Mouse (Mus musculus): ENCODE measurements at regions not wholly inside any gene's neighbourhood (a gene's known extent, or its start where the extent isn't known, plus 50 kb on each side); places are given as distances from the start of the nearest gene placed in this dataset.

- no peak for ATAC-seq (ENCODE audit: insufficient read depth)
- Histone ChIP-seq H3K27ac (no peak overlapping the region), H3K4me1 (replicated peaks; ENCODE audit: control insufficient read depth in 2 of 2, insufficient read depth in 2 of 2, low read length in 1 of 2) (no peaks in the 10 kb centered on the region)
These were observed 74.2 kb upstream of the Dhx40 start for GRCm38 (mm10) chr11:86881710-86882109.

GRCm38 (mm10) chr11:86879356-86879905 is 71.9 kb upstream of the Dhx40 start:
- Histone ChIP-seq H3K9me3 (ENCODE audit: control insufficient read depth, low read length) (no peaks in the 10 kb centered on the region), H3K36me3 (replicated peaks; ENCODE audit: control insufficient read depth, insufficient read depth, low read depth) (no peaks in the 10 kb centered on the region), H3K27ac (no peak overlapping the region), H3K4me2 (ENCODE audit: low read depth) (no peak overlapping the region), H3K4me1 (replicated peaks; ENCODE audit: control insufficient read depth in 2 of 2, insufficient read depth in 2 of 2, low read length in 1 of 2) (no peaks in the 10 kb centered on the region), H3K4me3 (ENCODE audit: insufficient read depth in 1 of 2, low read depth in 2 of 2, low read length in 2 of 2) (no peak overlapping the region), H3K9ac (replicated peaks) (no peak overlapping the region), H3K27me3 (ENCODE audit: control insufficient read depth, insufficient read depth, low read length) (no peaks in the 10 kb centered on the region)
- TF ChIP-seq CTCF (IDR thresholded peaks at IDR 0.05; ENCODE audit: low read depth) (no peak), EP300 (IDR thresholded peaks at IDR 0.05; ENCODE audit: low read depth) (no peak)
- 63% methylated on average over 6 of the region's 6 CpGs for WGBS (ENCODE audit: insufficient replicate concordance)
- ATAC-seq (ENCODE audit: insufficient read depth): no peak
- no peak for DNase-seq (ENCODE audit: low read depth in 3 of 3, low spot score in 3 of 3)

More at GRCm38 (mm10) chr11:86881710-86882109, 74.2 kb upstream of the Dhx40 start:
- Histone ChIP-seq H3K9me3 (ENCODE audit: control insufficient read depth, low read length) (no peaks in the 10 kb centered on the region), H3K4me3 (ENCODE audit: insufficient read depth in 1 of 2, low read depth in 2 of 2, low read length in 2 of 2) (no peak overlapping the region), H3K27me3 (ENCODE audit: control insufficient read depth, insufficient read depth, low read length) (no peaks in the 10 kb centered on the region), H3K9ac (replicated peaks) (no peak overlapping the region), H3K36me3 (replicated peaks; ENCODE audit: control insufficient read depth, insufficient read depth, low read depth) (no peaks in the 10 kb centered on the region), H3K4me2 (ENCODE audit: low read depth) (no peak overlapping the region)
- no peak for TF ChIP-seq EP300 (IDR thresholded peaks at IDR 0.05; ENCODE audit: low read depth)
- peak; percentile 30; the same call in 1 of the 2 replicates for TF ChIP-seq CTCF (IDR thresholded peaks at IDR 0.05; ENCODE audit: low read depth)
- DNase-seq (ENCODE audit: low read depth in 3 of 3, low spot score in 3 of 3): no peak

GRCm38 (mm10) chr11:86878327-86879065 is 71.0 kb upstream of the Dhx40 start:
- Histone ChIP-seq H3K27me3 (ENCODE audit: control insufficient read depth, insufficient read depth, low read length) (no peaks in the 10 kb centered on the region), H3K4me1 (replicated peaks; ENCODE audit: control insufficient read depth in 2 of 2, insufficient read depth in 2 of 2, low read length in 1 of 2) (no peaks in the 10 kb centered on the region), H3K4me2 (ENCODE audit: low read depth) (no peak overlapping the region), H3K9ac (replicated peaks) (no peak overlapping the region), H3K36me3 (replicated peaks; ENCODE audit: control insufficient read depth, insufficient read depth, low read depth) (no peaks in the 10 kb centered on the region), H3K27ac (no peak overlapping the region), H3K4me3 (ENCODE audit: insufficient read depth in 1 of 2, low read depth in 2 of 2, low read length in 2 of 2) (no peak overlapping the region), H3K9me3 (ENCODE audit: control insufficient read depth, low read length) (no peaks in the 10 kb centered on the region)
- DNase-seq (ENCODE audit: low read depth in 3 of 3, low spot score in 3 of 3) (no peak), ATAC-seq (ENCODE audit: insufficient read depth) (no peak)
- TF ChIP-seq EP300 (IDR thresholded peaks at IDR 0.05; ENCODE audit: low read depth): no peak
- peak; percentile 40 for TF ChIP-seq CTCF (IDR thresholded peaks at IDR 0.05; ENCODE audit: low read depth)
- 77% methylated on average over 11 of the region's 11 CpGs for WGBS (ENCODE audit: insufficient replicate concordance)

GRCm38 (mm10) chr11:86876509-86876908 is 69.0 kb upstream of the Dhx40 start:
- WGBS (ENCODE audit: insufficient replicate concordance): 28% methylated on average over 8 of the region's 8 CpGs
- no peak for ATAC-seq (ENCODE audit: insufficient read depth)
- Histone ChIP-seq H3K27ac (no peak overlapping the region), H3K36me3 (replicated peaks; ENCODE audit: control insufficient read depth, insufficient read depth, low read depth) (no peaks in the 10 kb centered on the region), H3K9ac (replicated peaks) (no peak overlapping the region), H3K4me1 (replicated peaks; ENCODE audit: control insufficient read depth in 2 of 2, insufficient read depth in 2 of 2, low read length in 1 of 2) (peaks cover 0 to 17% of the 10 kb centered on the region in 2 experiments; a peak in 2 of 4 replicates), H3K4me2 (ENCODE audit: low read depth) (no peak overlapping the region), H3K27me3 (ENCODE audit: control insufficient read depth, insufficient read depth, low read length) (no peaks in the 10 kb centered on the region), H3K4me3 (ENCODE audit: insufficient read depth in 1 of 2, low read depth in 2 of 2, low read length in 2 of 2) (no peak overlapping the region), H3K9me3 (ENCODE audit: control insufficient read depth, low read length) (no peaks in the 10 kb centered on the region)
- TF ChIP-seq CTCF (IDR thresholded peaks at IDR 0.05; ENCODE audit: low read depth) (no peak), EP300 (IDR thresholded peaks at IDR 0.05; ENCODE audit: low read depth) (no peak)
- DNase-seq (ENCODE audit: low read depth in 3 of 3, low spot score in 3 of 3): no peak

- H3K27me3 ChIP-seq (ENCODE audit: control insufficient read depth, insufficient read depth, low read length): no peaks in the 10 kb centered on the region
- H3K4me3 ChIP-seq (ENCODE audit: insufficient read depth in 1 of 2, low read depth in 2 of 2, low read length in 2 of 2): no peak overlapping the region
- no peak for TF ChIP-seq EP300 (IDR thresholded peaks at IDR 0.05; ENCODE audit: low read depth)
- TF ChIP-seq CTCF (IDR thresholded peaks at IDR 0.05; ENCODE audit: low read depth): peak; percentile 39; the same call in 1 of the 2 replicates
- no peak overlapping the region for H3K9ac ChIP-seq (replicated peaks)
- peaks cover 0 to 17% of the 10 kb centered on the region in 2 experiments; a peak in 2 of 4 replicates for H3K4me1 ChIP-seq (replicated peaks; ENCODE audit: control insufficient read depth in 2 of 2, insufficient read depth in 2 of 2, low read length in 1 of 2)
- H3K9me3 ChIP-seq (ENCODE audit: control insufficient read depth, low read length): no peaks in the 10 kb centered on the region
- H3K4me2 ChIP-seq (ENCODE audit: low read depth): no peak overlapping the region
- 96% methylated on average over 1 of the region's 1 CpGs for WGBS (ENCODE audit: insufficient replicate concordance)
- DNase-seq (ENCODE audit: low read depth in 3 of 3, low spot score in 3 of 3) (no peak), ATAC-seq (ENCODE audit: insufficient read depth) (no peak)
- no peaks in the 10 kb centered on the region for H3K36me3 ChIP-seq (replicated peaks; ENCODE audit: control insufficient read depth, insufficient read depth, low read depth)
- H3K27ac ChIP-seq: no peak overlapping the region
These were observed 68.2 kb upstream of the Dhx40 start for GRCm38 (mm10) chr11:86875738-86876137.

All from liver, embryonic 14.5 days (tissue).